Mouse (Mus musculus): ENCODE measurements around the gene Prrx1.

DNA sequence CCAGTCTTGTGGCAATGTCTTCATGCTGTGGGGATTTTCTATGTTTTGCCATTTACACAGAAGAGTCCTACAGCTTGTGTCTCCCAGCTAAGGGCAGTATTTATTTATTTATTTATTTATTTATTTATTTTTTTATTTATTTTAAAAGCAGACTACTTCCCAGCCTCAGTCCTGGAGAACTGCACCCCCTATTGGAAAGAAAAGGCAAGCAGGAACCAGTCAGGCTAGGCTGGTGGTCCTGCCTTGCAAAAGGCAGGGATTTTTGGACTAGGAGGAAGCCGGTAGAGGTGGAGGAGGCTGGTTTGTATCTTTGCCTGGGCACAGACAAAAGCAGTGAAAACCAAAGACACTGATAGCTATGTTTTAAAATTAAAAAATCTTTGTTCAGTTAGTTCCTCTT is 7.6 kb downstream of the Prrx1 start:
- TF ChIP-seq POLR2A (IDR thresholded peaks at IDR 0.05; ENCODE audit: extremely low read depth, insufficient read depth, low read length) (no peak), CTCF (IDR thresholded peaks at IDR 0.05; ENCODE audit: low read depth, low read length) (no peak)

All from liver, adult 2 months (tissue).